Mouse (Mus musculus): Measurements from ENCODE around the gene Ttll7.

DNA sequence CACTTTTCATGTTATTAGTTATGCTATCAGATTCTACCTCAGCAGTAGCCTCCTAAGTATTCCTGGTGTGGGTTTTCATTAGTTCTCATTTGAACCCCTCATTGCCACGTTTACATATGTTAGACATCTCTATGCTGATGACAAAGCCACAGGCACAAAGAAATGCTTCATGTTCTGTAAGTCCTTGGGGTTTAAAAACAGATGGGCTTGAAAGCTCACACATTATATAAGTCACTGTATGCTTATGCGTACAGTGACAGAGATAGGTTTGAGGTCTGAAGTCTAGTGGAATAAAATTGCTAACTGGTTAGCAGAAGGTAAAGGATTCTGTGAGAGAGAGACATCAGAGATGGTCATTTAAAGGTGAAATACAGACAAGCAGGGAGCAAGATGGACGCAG is 149.4 kb downstream of the Ttll7 start:
- TF ChIP-seq CTCF (IDR thresholded peaks at IDR 0.05; ENCODE audit: low read depth, low read length), result no peak
- no peak for TF ChIP-seq POLR2AphosphoS5 (IDR thresholded peaks at IDR 0.05; ENCODE audit: insufficient replicate concordance, low read depth, low read length)

Data from G1E (cell line).